Mouse (Mus musculus) spleen, adult 2 months (tissue): ENCODE measurements at regions not wholly inside any gene's neighbourhood (a gene's known extent, or its start where the extent isn't known, plus 50 kb on each side); places are given as distances from the start of the nearest gene placed in this dataset.

ENCODE experiments used
- CTCF ChIP-seq: fragments of 200-500 bp; IDR thresholded peaks from 2 replicates; pipeline ENCODE4 v1.5.1; 2011; ENCODE audit warnings: mild to moderate bottlenecking, inconsistent platforms; ENCODE audit not compliant: insufficient read depth, insufficient read length, insufficient replicate concordance; ENCODE audit errors: extremely low read depth
- POLR2A ChIP-seq: fragments of 200-500 bp; IDR thresholded peaks from 2 replicates; pipeline ENCODE4 v1.6.1; 2011; ENCODE audit warnings: low read depth, low read length, inconsistent platforms

DNA sequence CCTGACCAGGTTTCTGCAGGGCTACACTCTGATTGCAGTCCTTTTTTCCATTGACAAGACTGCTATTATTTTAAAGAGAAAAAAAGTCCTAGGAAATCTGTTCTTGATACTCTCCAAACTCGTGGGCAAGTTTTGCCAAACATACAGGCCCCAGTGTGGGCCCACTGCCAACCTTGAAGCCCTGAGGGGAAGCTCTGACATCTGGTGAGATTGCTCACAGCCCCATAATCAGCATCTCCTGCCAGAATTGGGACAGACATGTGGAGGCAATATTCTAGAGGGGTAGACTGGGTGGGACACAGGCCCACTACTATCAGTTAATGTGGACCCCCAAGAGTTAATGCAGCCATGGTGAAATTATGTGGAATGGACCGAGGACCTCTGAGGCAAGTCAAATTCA lies 132.1 kb upstream of the Mctp2 start:
- no peak for TF ChIP-seq POLR2A
- no peak for TF ChIP-seq CTCF
